Mouse (Mus musculus) left cerebral cortex, adult 9 months (tissue): Measurements from ENCODE around the gene Gm1604a.
"Not testable (repeated sequence)": the region's sequence is repeated elsewhere in the genome, so short reads cannot be mapped to it uniquely, and the experiment has no call there.

ENCODE experiments used
- DNase-seq, 2 experiments: peaks; one replicate each; pipeline ENCODE4 v3.0.0; 2022; ENCODE audit warnings: low spot score in 2 of 2

The Gm1604a gene

DNA sequence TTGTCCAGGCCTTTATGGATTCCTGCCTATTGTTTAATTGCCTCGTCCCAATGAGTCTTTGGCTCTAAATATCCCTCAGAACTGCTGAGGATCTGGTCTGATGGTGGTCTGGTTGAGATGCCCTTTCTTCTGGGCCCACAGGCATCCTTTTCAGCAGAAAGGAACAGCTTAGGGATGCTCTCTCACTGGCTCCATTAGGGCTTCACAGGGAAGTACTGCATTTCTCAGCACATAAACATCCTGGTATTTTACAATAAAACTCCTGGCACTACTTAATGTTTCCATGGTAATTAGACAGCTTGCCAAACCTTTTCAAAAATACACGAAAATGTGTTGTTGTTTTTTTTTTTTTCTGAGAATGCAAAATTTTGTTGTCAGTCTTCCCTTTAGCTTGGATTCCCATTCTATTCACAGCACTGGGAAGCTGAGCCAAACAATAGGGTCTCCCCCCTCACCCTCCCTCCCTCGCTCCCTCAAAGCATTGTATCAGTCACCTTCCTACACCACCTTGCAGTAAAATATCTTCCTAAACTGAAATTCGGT is 43.7 kb downstream of the Gm1604a start:
- not testable (repeated sequence) for DNase-seq

DNA sequence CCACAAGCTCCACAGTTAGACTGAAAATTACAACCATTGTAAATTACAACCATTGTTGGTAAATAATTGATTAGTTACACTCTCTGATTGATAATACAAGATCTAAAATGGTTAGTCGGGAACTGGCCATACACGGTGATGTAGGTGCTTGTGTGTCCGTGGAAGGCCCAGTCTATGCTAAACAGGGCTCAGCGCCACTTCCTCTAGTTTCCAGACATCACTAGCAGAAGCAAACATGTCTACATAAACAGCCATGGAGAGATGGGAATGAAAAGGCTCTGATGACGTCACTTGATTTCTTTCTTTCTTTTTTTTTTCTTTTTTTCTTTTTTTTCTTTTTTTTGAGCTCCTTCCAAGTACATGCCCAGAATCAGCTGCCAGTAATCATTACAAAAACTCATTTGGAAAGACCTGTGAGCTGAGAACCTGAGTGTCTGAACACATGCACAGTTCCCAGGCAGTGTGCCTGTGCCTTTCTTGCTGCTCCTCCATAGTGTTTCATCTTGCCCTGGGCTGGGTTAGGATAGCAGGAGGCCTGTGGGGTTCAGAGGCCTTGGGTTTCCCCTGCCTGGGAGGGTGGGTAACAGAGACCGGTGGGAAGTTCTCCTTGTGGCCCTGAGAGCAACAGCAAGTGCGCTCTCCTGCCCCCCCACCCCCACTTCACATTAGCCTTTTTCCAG is 44.3 kb downstream of the Gm1604a start:
- not testable (repeated sequence) for DNase-seq

DNA sequence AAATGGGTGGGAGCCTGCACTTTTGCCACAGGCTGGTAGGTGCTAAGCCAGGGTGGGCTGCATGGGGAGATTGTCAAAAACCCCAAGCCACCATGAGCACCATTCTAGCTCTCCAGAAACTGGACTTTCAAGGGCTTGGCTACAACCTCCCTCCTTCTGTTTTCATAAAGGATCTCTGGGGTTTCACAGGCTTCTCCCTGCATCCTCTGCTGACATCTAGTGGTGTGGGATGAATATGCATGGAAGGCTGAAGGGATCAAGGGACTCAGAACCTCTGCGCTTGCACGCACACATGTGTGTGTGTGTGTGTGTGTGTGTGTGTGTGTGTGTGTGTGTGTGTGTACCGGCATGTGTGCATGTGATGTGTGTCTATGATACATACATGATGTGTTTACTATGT is 49.1 kb downstream of the Gm1604a start:
- DNase-seq = peak in 1 of 2 experiments; percentile 49

DNA sequence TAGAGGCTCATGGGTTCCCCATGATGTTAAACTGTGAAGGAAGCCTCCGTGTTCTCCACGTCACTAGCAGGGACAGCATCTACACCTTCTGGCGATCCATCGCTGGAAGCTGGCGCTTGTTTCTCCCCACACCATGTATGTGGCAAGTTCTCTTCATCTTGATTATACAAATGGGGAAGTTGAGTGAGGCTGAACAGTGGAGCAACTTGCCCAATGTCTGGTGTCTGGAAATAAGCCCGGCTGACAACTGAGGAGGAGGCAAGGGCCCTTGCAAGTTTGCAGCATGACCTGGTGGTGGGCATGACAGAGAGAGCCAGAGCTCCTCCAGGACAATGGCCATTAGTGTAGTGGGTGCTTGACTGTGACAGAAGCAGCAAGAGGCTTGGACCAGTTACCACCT is 50.2 kb downstream of the Gm1604a start:
- DNase-seq = not testable (repeated sequence)

DNA sequence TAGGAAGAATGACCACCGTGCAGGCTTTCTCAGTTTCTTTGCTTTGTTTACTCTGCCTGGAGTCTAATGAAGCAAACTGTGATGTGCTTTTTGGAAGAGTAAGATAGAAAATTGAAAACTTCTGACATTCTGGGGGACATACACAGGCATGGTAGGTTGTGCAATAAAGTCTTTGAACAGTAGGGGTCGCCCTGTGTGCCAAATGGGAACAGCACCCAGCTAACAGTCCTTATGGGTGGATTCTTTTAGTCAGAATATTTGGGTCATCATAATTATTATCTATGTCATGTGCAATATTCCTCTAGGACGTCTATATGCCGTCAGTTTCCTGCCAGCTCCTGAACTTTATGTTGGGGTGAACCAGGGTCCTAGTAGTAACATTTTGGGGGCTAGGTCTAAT is 54.2 kb downstream of the Gm1604a start:
- DNase-seq = peak in 1 of 2 experiments; percentile 76

DNA sequence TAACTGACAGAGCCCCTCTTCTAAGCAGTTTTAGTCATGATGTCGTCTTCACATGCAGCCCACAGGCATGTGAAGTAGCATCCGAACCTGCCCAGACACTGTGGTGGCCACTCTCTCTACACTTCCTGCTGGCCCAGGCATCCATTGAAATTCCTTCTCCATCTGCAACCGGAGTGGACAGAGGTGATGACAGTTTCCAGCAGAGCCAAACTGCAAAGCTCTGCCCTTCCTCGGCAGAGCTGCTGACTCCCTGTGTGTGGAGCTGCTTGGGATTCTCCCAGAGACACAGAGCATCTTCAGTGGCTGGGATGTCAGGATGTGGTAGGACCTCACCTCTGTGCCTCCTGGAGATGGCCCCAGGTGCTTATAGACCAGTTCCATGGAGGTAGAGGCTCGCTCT is 59.2 kb downstream of the Gm1604a start:
- DNase-seq = not testable (repeated sequence)

DNA sequence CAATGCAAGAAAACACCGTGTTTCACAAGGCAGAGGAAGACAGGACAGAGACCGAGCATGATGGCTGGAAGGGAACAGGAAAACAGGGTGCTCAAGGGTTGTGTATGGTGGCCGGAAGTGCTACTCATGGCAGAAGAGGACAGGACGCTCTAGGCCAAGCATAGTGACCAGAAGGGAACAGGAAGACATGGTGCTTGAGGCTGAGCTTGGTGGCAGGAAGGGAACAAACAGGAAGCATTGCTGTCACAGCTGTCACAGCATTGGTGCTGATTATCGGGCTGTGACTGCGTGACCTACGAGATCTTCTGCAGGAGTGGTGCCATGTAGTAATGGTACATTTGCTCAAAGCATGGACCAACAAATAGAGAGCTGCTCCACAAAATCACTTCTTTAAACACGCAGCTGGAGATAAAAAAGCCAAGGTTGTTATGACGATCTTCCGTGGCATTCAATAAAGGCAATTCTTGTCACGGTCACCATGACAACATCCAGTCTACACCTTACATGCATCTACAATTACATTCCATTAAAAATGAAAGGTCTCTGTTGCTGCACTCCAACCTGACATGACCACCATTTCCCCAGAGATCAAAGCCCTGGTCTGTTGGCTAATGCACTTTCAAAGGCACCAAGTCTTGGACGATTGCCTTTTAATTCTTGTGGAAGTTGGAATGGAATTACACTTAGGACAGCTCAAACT is 60.3 kb downstream of the Gm1604a start:
- DNase-seq = not testable (repeated sequence)

DNA sequence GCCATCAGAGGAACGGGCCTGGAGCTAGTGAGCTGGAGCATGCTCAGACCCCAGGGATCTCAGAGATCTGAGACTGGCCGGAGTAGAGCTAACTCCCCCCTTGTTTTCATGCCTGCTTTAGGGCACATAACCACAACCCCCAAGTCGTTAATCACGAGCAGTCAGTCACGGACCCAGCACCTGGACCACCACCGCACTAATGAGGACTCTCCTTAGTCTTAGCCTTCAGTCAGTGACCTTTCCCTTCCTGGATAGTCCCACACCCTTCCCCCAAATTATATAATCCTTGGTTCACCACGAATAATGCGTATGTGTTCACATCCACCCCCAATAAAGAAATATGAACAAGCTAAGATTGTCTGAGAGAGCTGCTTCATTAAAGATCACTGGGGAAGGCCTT is 61.5 kb downstream of the Gm1604a start:
- DNase-seq = not testable (repeated sequence)

DNA sequence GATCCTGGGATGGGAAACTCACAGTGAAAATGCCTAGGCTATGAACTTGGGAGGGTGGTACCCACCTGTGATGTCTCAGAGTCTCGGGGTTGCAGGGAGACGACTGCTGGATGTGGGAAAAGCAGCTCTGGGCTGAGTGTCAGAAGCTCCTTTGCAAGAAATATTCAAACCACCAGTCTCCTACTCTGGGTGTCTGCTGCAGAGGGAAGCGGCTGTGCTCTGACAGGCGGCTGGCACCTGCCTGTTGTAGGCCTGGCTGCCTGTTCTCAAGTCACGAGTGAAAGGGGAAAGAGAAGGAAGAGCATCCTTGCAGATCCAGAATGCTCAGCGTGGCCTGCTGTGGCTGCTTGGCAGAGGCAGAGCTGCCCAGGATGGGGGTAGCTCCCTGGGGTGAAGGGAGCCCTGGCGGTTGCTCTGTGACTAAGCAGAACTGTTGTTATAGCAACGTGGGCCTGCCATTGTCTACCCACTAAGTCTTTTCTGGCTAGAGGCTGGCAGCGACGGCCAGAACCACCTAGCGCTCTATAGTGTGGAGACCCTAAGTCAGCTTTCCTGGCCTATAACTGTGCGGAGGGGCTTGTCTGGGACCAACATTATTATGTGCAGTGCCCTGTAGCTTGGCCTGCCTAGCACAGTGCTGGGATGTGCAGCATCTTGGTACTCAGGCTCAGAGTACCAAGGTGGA is 72.6 kb downstream of the Gm1604a start:
- DNase-seq = not testable (repeated sequence)

DNA sequence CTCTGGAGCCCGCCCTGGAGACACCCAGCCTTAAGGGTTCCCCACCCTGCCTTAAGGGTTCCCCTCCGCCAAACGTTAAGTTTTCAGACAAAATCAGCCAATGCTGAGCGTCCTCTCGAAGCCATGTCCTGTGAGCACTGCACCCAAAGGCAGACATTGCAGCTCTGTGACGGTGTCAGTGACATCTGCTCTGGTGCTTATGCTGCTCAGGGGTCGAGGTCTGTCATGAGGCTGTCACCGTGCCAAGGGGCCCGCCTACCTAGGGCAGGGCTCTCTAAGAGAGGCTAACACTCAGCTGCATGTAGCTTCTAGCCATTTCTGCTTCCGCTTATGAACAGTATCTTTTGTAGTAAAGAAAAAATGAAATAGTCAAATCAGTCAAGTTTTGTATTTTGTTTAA is 73.7 kb downstream of the Gm1604a start:
- not testable (repeated sequence) for DNase-seq

DNA sequence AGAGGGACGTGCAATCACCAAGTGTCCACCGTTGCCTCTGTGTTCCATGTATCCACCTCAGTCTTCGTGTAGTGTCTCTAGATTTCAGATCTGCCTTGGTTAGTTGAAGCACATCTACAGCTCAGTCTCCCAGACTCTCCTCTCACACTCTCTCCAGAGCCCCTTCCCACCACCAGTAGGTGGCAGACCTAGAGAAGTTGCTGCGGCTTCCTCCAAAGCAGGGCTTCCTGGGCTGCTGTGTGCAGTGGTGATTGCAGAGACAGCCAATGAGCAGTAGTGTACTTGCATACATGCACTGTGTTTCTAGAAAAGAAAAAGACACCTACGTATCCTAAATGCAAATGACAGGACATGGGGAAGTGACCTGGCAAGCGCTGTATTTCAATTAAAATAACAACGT is 77.6 kb downstream of the Gm1604a start:
- not testable (repeated sequence) for DNase-seq

DNA sequence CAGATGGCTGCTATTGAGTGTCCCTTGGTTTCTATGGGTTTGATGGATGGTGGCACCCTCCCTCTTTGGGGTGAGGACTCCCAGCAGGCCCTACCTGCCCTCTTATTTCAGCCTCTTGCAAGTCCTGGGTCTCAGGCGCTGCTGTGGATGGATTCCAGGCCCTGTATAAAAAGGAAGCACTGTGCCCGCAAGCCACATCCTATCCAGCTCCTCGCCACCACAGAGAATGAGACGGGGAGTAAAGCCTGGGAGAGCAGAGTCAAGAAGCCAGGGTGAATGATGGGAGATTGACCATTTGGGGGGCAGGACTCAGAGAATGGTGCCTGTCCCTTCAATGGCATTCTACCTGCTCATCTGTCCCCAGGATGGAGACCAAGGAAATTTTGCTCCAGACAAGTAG is 86.3 kb downstream of the Gm1604a start:
- DNase-seq = not testable (repeated sequence)

DNA sequence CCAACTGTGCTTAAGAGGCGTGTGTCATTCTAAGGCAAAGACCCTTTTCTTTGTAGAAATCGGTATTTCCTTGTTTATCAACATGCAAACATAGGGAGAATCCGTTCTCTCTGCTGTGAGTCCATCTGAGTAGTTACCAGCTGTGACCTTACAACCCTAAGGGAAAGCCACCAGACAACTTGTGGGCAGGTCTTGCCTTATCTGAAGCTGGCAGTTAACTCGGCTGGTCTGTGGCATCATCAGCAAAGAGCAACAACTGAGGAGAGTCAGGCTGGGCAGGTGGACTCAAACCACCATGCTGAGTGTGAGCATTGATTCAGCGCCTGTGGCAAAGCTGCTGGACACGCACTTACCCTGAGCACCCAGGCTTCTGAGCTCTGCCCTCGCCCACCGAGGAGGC is 90.9 kb downstream of the Gm1604a start:
- DNase-seq = not testable (repeated sequence)

DNA sequence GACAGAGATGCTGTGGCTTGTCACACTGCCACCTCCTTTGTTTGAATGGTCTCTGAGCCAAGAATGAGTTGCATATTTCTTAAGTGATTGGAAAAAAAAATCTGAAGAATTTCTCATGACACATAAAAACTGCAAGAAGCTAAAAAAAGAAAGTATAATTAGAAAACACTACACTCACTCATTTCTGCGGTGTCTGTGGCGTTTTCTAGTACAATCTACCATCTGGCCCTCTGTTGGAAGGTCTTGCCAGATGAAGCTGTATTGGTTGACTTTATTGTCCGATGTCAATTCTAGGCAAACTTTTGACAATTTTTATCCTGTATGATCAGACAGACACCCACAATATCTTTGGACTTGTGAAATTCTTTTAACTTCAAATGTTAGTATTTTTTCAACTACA is 95.5 kb downstream of the Gm1604a start:
- DNase-seq = peak; percentile 33 to 52

DNA sequence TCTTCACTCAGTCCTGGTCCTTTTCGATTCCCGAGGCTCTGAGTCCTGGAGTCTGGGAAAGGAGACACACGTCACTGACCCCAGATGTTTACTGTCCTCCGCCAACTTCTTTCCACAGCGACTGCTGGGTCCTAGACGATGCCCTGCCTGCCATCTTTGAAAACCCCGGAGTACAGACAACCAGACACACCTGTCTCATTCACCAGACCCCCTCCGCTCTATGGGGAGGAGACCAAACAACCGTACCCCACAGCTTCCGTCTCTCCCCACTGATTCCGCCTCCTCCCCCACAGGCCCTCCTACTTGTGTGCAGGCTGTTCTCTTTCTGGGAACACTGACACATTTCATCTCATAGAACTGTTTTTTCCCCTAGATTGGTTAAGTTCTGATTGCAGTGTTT is 97.2 kb downstream of the Gm1604a start:
- DNase-seq = not testable (repeated sequence)

DNA sequence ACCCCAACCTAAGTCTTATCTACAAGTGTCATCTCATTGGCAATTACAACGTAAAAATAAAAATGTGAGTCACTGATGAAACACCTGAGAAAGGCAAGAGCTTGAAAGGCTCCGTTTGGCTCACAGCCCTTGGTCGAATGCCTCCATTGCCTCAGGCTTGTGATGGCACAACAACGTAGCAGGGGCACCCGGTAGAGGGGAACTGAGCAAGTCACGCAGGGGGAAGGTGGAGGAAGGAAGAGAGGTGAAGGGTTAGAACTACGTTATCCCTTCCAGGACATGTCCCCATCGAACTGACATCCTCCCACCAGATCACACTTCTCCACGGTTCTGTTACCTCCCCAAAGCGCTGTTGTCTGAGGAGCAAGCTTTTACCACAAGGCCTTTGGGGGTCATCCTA is 101.1 kb downstream of the Gm1604a start:
- DNase-seq = not testable (repeated sequence)

DNA sequence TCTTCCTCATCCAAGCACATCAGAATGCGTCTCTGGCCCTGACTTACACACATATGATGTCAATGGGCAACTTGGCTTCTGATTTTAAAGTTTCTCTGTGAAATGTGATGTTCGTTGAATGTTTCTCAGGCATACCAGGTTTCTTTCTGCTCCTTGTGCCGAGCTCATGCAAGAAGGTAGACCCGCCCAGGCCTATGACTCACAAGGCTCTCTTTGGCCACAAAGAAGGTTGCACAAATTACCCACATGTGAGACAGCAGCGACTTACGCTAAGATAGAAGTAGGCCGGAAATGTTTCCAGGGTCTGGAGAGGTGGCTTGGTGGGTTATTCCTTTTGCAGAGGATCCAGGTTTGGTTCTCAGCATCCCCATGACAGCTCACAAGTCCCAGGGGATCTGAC is 108.6 kb downstream of the Gm1604a start:
- not testable (repeated sequence) for DNase-seq

DNA sequence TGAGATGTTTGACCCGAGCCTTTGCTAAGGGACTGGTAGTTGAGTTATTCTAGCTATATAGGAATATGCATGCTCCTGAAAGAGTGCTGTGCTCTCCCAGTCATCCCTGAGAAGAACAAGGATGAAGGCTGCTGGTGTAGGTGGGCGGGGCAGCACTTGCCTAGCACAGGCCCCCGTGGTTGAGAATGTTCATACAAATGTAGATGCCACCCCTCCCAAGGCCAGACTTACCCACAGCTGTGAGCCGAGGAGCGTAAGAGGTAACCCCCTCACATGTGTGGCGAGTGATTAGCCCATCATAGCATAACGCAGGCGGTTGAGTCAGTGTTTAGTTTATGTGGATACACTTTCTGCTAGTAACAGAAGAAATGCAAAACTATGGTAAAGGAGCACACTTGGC is 109.9 kb downstream of the Gm1604a start:
- DNase-seq = not testable (repeated sequence)
